Mouse (Mus musculus): ENCODE measurements around the gene Gpbp1l1.

- TF ChIP-seq KAT2A (IDR thresholded peaks at IDR 0.05; ENCODE audit: insufficient replicate concordance, low read length) (no peak), POLR2A (IDR thresholded peaks at IDR 0.05; ENCODE audit: low read depth, low read length) (no peak), RAD21 (IDR thresholded peaks at IDR 0.05; ENCODE audit: low read depth, low read length) (no peak), EP300 (IDR thresholded peaks at IDR 0.05; ENCODE audit: low read length) (no peak), NRF1 (IDR thresholded peaks at IDR 0.05; ENCODE audit: low read depth, low read length) (no peak), MXI1 (IDR thresholded peaks at IDR 0.05; ENCODE audit: low read depth, low read length) (no peak), SIN3A (IDR thresholded peaks at IDR 0.05; ENCODE audit: low read length) (no peak), SMC3 (IDR thresholded peaks at IDR 0.05; ENCODE audit: low read depth, low read length) (no peak), CTCF (conservative IDR thresholded peaks at IDR 0.05 in 1 of 2, IDR thresholded peaks at IDR 0.05 in 1 of 2; ENCODE audit: low read depth in 2 of 2, low read length in 2 of 2) (no peak), MYC (IDR thresholded peaks at IDR 0.05; ENCODE audit: low read depth, low read length) (no peak), ZKSCAN1 (IDR thresholded peaks at IDR 0.05; ENCODE audit: borderline replicate concordance, low read depth, low read length) (no peak), TCF12 (IDR thresholded peaks at IDR 0.05; ENCODE audit: low read depth, low read length) (no peak), USF1 (IDR thresholded peaks at IDR 0.05; ENCODE audit: low read depth, low read length) (no peak)
These were observed 55.2 kb downstream of the Gpbp1l1 start for GRCm38 (mm10) chr4:116612621-116613020.

Measured in CH12.LX (cell line).